Mouse (Mus musculus): Measurements from ENCODE around the gene Crbn. TPM values are rescaled to one million over a fixed set of nuclear protein-coding genes. Genes with fewer than 3 reads are reported as not detected.

Crbn gene
- polyA plus RNA-seq, 1 experiment from 2014 or later, result 64.2 TPM

DNA sequence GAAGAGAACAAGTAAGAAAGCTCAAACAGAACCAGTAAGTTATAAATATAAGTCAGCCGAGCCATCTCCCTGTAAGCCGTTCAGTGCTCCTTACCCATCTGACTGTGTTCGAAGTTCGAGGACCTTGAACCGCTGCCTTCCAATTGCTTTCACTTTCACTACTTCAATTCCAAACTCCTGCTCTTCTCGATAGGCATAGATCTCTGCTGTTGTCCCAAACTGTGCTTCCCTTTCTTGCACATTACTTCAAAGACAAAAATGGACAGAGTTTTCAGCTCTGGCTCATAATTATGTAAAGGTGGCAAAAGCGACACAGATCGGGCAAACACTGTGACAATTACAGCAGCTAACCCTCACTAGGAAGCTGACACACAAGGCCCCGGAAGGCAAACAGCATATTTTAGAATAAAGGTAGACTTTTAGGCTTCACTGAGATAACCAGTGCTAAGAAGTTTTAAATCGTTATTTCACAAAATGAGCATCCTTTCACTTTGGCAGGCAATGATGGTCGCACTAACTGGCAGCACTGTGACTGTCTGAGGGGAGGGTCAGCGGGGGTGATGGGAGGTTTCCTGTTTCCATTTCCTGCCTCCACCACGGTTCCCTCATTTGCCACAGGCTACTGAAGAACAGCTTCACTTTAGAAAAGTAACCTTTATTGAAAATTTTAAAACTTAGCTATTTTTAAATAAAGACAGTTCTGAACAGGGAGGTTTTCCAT lies 5.6 kb downstream of the Crbn start:
- Histone ChIP-seq H3K27ac (replicated peaks) (no peak overlapping the region), H3K27me3 (no peaks in the 10 kb centered on the region), H3K9ac (replicated peaks) (no peak overlapping the region), H3K4me1 (peaks cover 10% of the 10 kb centered on the region), H3K4me3 (no peak overlapping the region), H3K4me2 (replicated peaks) (no peak overlapping the region), H3K36me3 (peaks cover 47% of the 10 kb centered on the region), H3K9me3 (no peaks in the 10 kb centered on the region)
- no peak for ATAC-seq (replicated peaks)
- WGBS, result 92% methylated on average over 13 of the region's 13 CpGs

GRCm38 (mm10) chr6:106793621-106794020 lies 6.3 kb downstream of the Crbn start:
- no peak overlapping the region for H3K4me3 ChIP-seq
- WGBS, result 94% methylated on average over 10 of the region's 10 CpGs
- H3K4me1 ChIP-seq, result peaks cover 4% of the 10 kb centered on the region
- H3K27me3 ChIP-seq, result no peaks in the 10 kb centered on the region
- ATAC-seq (replicated peaks), result no peak
- no peak overlapping the region for H3K4me2 ChIP-seq (replicated peaks)
- H3K9ac ChIP-seq (replicated peaks), result no peak overlapping the region
- no peak overlapping the region for H3K27ac ChIP-seq (replicated peaks)
- H3K9me3 ChIP-seq, result no peaks in the 10 kb centered on the region
- H3K36me3 ChIP-seq, result peaks cover 53% of the 10 kb centered on the region

DNA sequence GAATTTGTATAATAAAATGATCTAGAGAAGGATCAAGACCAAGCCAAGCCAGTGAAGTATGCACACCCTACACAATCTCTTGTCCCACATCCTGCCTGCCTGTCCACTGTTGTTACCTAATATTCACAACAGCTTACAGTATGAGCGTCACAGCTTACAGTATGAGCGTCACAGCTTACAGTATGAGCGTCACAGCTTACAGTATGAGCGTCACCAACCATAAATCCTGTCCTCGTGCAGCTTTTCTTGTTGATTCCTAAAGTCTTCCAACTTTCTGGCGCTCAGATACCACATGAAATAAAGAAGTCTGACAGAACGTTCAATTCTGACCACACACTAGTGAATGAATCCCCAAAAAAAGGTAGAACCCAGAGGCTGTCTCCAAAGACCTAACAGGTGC lies 6.8 kb downstream of the Crbn start:
- no peaks in the 10 kb centered on the region for H3K4me1 ChIP-seq
- no peaks in the 10 kb centered on the region for H3K9me3 ChIP-seq
- H3K4me3 ChIP-seq, result no peak overlapping the region
- ATAC-seq (replicated peaks), result no peak
- no peak overlapping the region for H3K27ac ChIP-seq (replicated peaks)
- WGBS, result 94% methylated on average over 7 of the region's 7 CpGs
- no peak overlapping the region for H3K4me2 ChIP-seq (replicated peaks)
- H3K36me3 ChIP-seq, result peaks cover 58% of the 10 kb centered on the region
- H3K27me3 ChIP-seq, result no peaks in the 10 kb centered on the region
- no peak overlapping the region for H3K9ac ChIP-seq (replicated peaks)

DNA sequence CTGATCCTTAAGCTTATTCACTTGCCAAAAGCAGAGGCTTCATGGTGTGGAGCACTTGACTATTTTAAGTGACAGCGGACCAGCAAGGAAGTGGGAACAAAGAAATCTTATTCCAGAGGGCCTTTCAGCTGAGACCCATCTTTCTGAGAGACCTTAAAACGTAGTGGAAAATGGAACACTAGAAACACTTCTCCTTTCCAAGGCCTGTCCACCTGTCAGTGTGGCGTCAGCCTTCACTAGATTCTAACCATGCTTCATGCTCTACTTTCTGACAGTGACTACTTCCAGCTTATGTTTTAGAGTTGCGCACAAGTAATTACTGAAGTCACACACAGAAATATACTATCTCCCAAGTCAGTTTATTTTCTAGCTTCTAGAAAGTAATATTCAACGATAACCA lies 7.4 kb downstream of the Crbn start:
- Histone ChIP-seq H3K9me3 (no peaks in the 10 kb centered on the region), H3K27ac (replicated peaks) (no peak overlapping the region), H3K9ac (replicated peaks) (no peak overlapping the region), H3K27me3 (no peaks in the 10 kb centered on the region), H3K4me2 (replicated peaks) (no peak overlapping the region), H3K4me3 (no peak overlapping the region), H3K36me3 (peaks cover 59% of the 10 kb centered on the region), H3K4me1 (no peaks in the 10 kb centered on the region)
- ATAC-seq (replicated peaks), result no peak
- 93% methylated on average over 5 of the region's 5 CpGs for WGBS

GRCm38 (mm10) chr6:106791429-106791828 lies 8.4 kb downstream of the Crbn start:
- no peak for ATAC-seq (replicated peaks)
- Histone ChIP-seq H3K27ac (replicated peaks) (no peak overlapping the region), H3K4me1 (no peaks in the 10 kb centered on the region), H3K4me2 (replicated peaks) (no peak overlapping the region), H3K9ac (replicated peaks) (no peak overlapping the region), H3K4me3 (no peak overlapping the region), H3K36me3 (peaks cover 59% of the 10 kb centered on the region), H3K27me3 (no peaks in the 10 kb centered on the region), H3K9me3 (no peaks in the 10 kb centered on the region)
- WGBS, result 95% methylated on average over 8 of the region's 8 CpGs

GRCm38 (mm10) chr6:106787138-106787537 lies 12.7 kb downstream of the Crbn start:
- peaks cover 48% of the 10 kb centered on the region for H3K36me3 ChIP-seq
- ATAC-seq (replicated peaks), result no peak
- no peak overlapping the region for H3K4me3 ChIP-seq
- H3K4me2 ChIP-seq (replicated peaks), result no peak overlapping the region
- H3K9ac ChIP-seq (replicated peaks), result no peak overlapping the region
- no peaks in the 10 kb centered on the region for H3K27me3 ChIP-seq
- 94% methylated on average over 3 of the region's 3 CpGs for WGBS
- no peaks in the 10 kb centered on the region for H3K9me3 ChIP-seq
- H3K27ac ChIP-seq (replicated peaks), result no peak overlapping the region
- H3K4me1 ChIP-seq, result no peaks in the 10 kb centered on the region

DNA sequence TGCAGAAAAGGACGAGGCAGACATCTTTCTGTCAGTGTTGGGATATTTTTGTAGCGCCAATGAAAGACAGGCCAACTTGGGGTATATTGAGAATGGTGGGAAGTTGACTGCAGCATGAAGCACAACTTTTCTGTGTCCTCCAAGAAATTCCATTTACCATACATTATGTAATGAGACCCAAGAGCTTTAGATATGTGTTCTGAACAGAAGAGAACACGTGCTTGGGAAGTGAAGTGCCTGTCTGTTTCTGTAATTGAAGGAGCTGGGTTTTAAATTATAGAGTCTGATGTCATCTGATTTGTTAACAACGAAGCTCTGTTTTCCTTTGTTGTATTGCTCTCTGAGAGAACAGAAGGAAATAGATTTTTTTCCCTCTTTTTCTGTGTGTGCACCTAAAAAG lies 29.8 kb downstream of the Crbn start:
- 29% methylated on average over 4 of the region's 4 CpGs for WGBS

GRCm38 (mm10) chr6:106769290-106769866 lies 30.5 kb downstream of the Crbn start:
- H3K9ac ChIP-seq (replicated peaks), result peak overlapping the region; percentile 50
- H3K9me3 ChIP-seq, result no peaks in the 10 kb centered on the region
- 2% methylated on average over 33 of the region's 33 CpGs for WGBS
- H3K36me3 ChIP-seq, result peaks cover 18% of the 10 kb centered on the region
- no peaks in the 10 kb centered on the region for H3K27me3 ChIP-seq
- H3K4me3 ChIP-seq, result peak overlapping the region; percentile 74
- no peak overlapping the region for H3K27ac ChIP-seq (replicated peaks)
- H3K4me1 ChIP-seq, result peaks cover 14% of the 10 kb centered on the region
- ATAC-seq (replicated peaks), result no peak; the same call in 1 of the 2 replicates
- peak overlapping the region; percentile 64 for H3K4me2 ChIP-seq (replicated peaks)

More for the DNA sequence above, 29.8 kb downstream of the Crbn start:
- Histone ChIP-seq H3K9ac (replicated peaks) (peak overlapping the region; percentile 50), H3K4me1 (peaks cover 14% of the 10 kb centered on the region), H3K36me3 (peaks cover 22% of the 10 kb centered on the region), H3K4me3 (peak overlapping the region; percentile 74), H3K27me3 (no peaks in the 10 kb centered on the region), H3K9me3 (no peaks in the 10 kb centered on the region), H3K4me2 (replicated peaks) (peak overlapping the region; percentile 64), H3K27ac (replicated peaks) (no peak overlapping the region)
- ATAC-seq (replicated peaks), result no peak

- H3K27ac ChIP-seq (replicated peaks), result no peak within 1 kb of the TSS; the same call in 1 of the 2 replicates
- ATAC-seq (replicated peaks), result peak; percentile 100
- H3K27me3 ChIP-seq, result no peaks in the 10 kb centered on the region
- peak within 1 kb of the TSS; percentile 74 for H3K4me3 ChIP-seq
- peak within 1 kb of the TSS; percentile 50 for H3K9ac ChIP-seq (replicated peaks)
- H3K9me3 ChIP-seq, result no peaks in the 10 kb centered on the region
- WGBS, result 9% methylated on average over 35 of the region's 35 CpGs
- peak within 1 kb of the TSS; percentile 64 for H3K4me2 ChIP-seq (replicated peaks)
- H3K36me3 ChIP-seq, result peaks cover 14% of the 10 kb centered on the region
- H3K4me1 ChIP-seq, result peaks cover 14% of the 10 kb centered on the region
Measured at GRCm38 (mm10) chr6:106768640-106769289, 31.1 kb downstream of the Crbn start, which contains the start of gene Trnt1. TSS of gene Trnt1 (plus strand) at chr6:106769120.

DNA sequence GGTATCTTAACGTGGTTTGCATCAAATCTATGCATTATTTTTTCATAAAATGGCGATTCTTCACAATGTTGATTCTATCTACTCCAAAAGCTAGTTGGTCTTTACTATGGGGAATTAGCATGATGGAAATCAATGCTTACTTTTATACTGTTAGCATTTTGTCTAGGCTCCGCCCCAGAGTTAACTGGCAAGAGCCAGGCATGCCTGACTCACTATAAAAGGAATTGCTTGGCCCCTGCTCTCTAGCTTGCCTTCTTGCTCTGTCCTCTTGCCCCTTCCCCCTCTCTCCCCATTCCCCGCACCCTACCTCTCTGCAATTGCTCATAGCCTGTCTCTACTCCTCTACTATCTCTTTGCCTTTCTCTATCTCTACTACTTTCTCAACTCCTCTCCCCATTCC lies 33.1 kb downstream of the Crbn start:
- Histone ChIP-seq H3K27me3 (no peaks in the 10 kb centered on the region), H3K36me3 (no peaks in the 10 kb centered on the region), H3K9ac (replicated peaks) (no peak overlapping the region), H3K4me3 (no peak overlapping the region), H3K4me1 (peaks cover 14% of the 10 kb centered on the region), H3K27ac (replicated peaks) (no peak overlapping the region), H3K9me3 (no peaks in the 10 kb centered on the region), H3K4me2 (replicated peaks) (no peak overlapping the region)
- 79% methylated on average over 4 of the region's 4 CpGs for WGBS
- no peak for ATAC-seq (replicated peaks)

GRCm38 (mm10) chr6:106765892-106766291 lies 34.0 kb downstream of the Crbn start:
- no peaks in the 10 kb centered on the region for H3K27me3 ChIP-seq
- H3K4me3 ChIP-seq, result no peak overlapping the region
- no peak overlapping the region for H3K9ac ChIP-seq (replicated peaks)
- ATAC-seq (replicated peaks), result no peak
- 87% methylated on average over 1 of the region's 1 CpGs for WGBS
- peaks cover 14% of the 10 kb centered on the region for H3K4me1 ChIP-seq
- H3K36me3 ChIP-seq, result no peaks in the 10 kb centered on the region
- no peaks in the 10 kb centered on the region for H3K9me3 ChIP-seq
- no peak overlapping the region for H3K27ac ChIP-seq (replicated peaks)
- no peak overlapping the region for H3K4me2 ChIP-seq (replicated peaks)

- no peak overlapping the region for H3K9ac ChIP-seq (replicated peaks)
- no peaks in the 10 kb centered on the region for H3K27me3 ChIP-seq
- no peaks in the 10 kb centered on the region for H3K36me3 ChIP-seq
- no peak overlapping the region for H3K4me2 ChIP-seq (replicated peaks)
- no peak overlapping the region for H3K4me3 ChIP-seq
- H3K27ac ChIP-seq (replicated peaks), result no peak overlapping the region
- no peaks in the 10 kb centered on the region for H3K4me1 ChIP-seq
- WGBS, result 83% methylated on average over 1 of the region's 1 CpGs
- H3K9me3 ChIP-seq, result no peaks in the 10 kb centered on the region
- ATAC-seq (replicated peaks), result no peak
Measured at GRCm38 (mm10) chr6:106761486-106761885, 38.4 kb downstream of the Crbn start.

Measured in forebrain, embryonic 15.5 days (tissue).